Mouse (Mus musculus) cortical plate, adult 2 months (tissue): ENCODE data around the gene Krt80. TPM values are rescaled to one million over a fixed set of nuclear protein-coding genes. Genes with fewer than 3 reads are reported as not detected.

Experiments
- H3K27ac ChIP-seq: fragments of 200-500 bp; 2 replicates; pipeline ENCODE4 v1.5.1; 2012; ENCODE audit warnings: low read length, control low read depth, inconsistent platforms; ENCODE audit not compliant: insufficient read depth
- H3K4me1 ChIP-seq: fragments of 200-500 bp; 2 replicates; pipeline ENCODE4 v1.6.1; 2011; ENCODE audit warnings: low read length; ENCODE audit not compliant: control insufficient read depth, insufficient read depth
- H3K4me3 ChIP-seq: fragments of 200-500 bp; 2 replicates; pipeline ENCODE4 v1.5.1; 2011; ENCODE audit warnings: mild to moderate bottlenecking, low read length, control low read depth; ENCODE audit not compliant: insufficient read depth
- CTCF ChIP-seq: fragments of 200-500 bp; IDR thresholded peaks from 2 replicates; pipeline ENCODE4 v1.5.1; 2011; ENCODE audit warnings: mild to moderate bottlenecking, control low read depth, low read length; ENCODE audit not compliant: insufficient read depth; ENCODE audit errors: extremely low read depth
- POLR2A ChIP-seq: fragments of 200-500 bp; IDR thresholded peaks from 2 replicates; pipeline ENCODE4 v1.6.1; 2011; ENCODE audit warnings: mild to moderate bottlenecking, low read length, control low read depth; ENCODE audit not compliant: insufficient read depth; ENCODE audit errors: extremely low read depth
- polyA plus RNA-seq: library from polyadenylated mRNA; depleted of rRNA; stranded (reverse); fragments of >200 nt; gene quantifications from 2 replicates; pipeline ENCODE4 v1.2.3, GENCODE M21; 2012

Krt80 gene
- polyA plus RNA-seq, 1 experiment = 6.2 TPM

- TF ChIP-seq POLR2A (no peak), CTCF (no peak)
- 0 out of 2 replicates have a peak overlapping the region, but pooled peaks have one; percentile 45 for H3K27ac ChIP-seq
- H3K4me1 ChIP-seq = no peaks in the 10 kb centered on the region
- H3K4me3 ChIP-seq = no peak overlapping the region
These were observed 49.3 kb downstream of the Krt80 start for GRCm38 (mm10) chr15:101320618-101321041.

DNA sequence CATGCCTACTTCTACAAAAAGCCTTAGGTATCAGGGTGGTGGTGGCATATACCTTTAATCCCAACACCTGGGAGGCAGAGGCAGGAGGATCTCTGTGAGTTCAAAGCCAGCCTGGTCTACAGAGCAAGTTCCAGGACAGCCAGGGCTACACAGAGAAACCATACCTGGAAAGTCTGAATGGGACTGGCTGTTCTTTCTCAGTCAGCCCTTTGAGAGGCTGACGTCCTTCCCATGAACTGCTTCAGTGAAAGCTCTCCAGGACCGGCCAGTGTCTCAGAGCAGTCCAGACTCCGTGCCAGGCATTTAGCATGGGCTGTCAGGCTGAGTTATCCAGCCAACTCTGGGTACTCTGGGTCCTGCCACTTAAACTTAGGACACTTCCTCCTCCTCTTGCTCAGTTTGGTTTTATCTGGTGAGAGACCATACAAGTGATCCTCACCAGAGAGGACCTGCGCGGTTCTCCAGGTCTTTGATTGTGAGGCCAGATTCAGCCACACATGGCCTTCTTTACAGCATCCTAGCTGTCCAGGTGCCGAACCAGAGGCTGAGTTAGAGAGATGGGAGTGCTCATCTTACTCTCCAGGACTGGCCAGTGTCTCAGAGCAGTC, 49.8 kb downstream of the Krt80 start:
- Histone ChIP-seq H3K4me1 (no peaks in the 10 kb centered on the region), H3K27ac (0 out of 2 replicates have a peak overlapping the region, but pooled peaks have one; percentile 45), H3K4me3 (no peak overlapping the region)
- no peak for TF ChIP-seq CTCF
- no peak for TF ChIP-seq POLR2A

DNA sequence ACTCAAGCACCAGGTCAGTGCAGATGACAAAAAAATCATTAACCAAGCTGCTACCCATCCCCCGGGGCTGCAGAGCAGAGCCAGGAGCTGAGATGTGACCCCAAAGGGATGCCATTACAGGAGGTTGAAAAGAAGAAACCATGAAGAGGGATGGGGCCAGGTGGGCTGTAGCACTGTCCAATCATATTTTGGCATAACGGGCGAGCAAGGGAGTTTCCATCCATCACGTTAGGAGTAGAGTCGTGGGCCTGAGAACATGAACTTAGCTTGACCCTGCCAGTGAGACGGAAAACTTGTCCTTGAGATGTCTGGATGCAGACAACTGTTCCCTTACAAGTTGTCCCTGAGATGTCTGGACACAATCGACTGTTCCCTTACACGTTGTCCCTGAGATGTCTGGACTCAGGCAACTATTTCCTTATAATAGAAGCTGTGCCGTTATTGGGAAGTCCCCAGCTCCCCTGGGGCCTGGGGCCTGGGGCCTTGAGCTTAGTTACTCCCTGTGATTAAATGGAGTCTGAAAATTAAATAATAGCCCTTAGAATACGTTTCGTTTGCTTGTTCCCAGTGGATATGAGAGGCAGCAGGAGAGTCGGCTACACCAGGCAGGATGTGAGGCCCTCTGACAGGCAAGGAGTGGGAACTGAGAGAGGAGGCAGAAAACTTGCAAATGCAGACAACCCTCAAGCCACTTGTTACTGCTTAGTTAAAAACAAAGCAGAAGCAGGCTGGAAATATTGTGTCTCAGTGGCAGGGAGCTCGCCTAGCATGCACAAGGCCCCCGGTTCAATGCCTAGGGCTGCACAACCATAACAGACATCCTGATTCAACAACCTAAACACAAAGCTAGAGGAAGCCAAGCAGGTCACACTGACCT, 50.8 kb downstream of the Krt80 start:
- H3K27ac ChIP-seq = no peak overlapping the region
- TF ChIP-seq CTCF (no peak), POLR2A (no peak)
- no peaks in the 10 kb centered on the region for H3K4me1 ChIP-seq
- H3K4me3 ChIP-seq = no peak overlapping the region

- no peak overlapping the region for H3K4me3 ChIP-seq
- H3K4me1 ChIP-seq = no peaks in the 10 kb centered on the region
- TF ChIP-seq POLR2A (no peak), CTCF (no peak)
- no peak overlapping the region for H3K27ac ChIP-seq
These were observed 52.0 kb downstream of the Krt80 start for GRCm38 (mm10) chr15:101317814-101318500.

- no peak for TF ChIP-seq CTCF
- no peak for TF ChIP-seq POLR2A
- no peak overlapping the region for H3K4me3 ChIP-seq
- no peak overlapping the region for H3K27ac ChIP-seq
- H3K4me1 ChIP-seq = no peaks in the 10 kb centered on the region
These were observed 52.8 kb downstream of the Krt80 start for GRCm38 (mm10) chr15:101316913-101317813.

DNA sequence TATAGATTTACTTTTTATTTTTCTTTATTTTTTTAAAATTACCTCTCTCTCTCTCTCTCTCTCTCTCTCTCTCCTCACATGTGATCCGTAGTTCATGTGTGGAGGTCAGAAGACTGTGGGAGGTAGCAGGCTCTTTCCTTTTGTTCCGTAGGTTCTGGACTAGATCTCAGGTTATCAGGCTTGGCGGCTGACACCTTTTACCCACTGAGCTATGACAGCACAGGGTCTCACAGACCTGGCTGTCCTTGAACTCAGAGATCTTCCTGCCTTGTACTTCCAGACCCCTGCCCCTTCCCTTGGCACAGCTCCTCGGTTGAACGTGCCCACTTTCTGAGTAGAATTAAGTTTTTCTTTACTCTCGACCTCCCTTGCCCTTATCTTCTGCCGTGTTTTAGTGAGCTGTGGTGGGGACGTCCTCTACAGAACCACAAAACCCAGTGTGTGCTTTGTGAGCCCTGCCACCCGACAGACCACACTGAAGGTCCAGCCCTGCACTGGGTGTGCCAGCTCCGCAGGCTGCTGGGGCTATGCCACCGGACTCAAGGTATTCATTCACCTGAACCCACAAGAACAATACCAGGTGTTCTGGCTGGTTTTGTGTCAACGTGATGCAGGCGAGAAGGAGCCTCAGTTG, 53.6 kb downstream of the Krt80 start:
- no peak for TF ChIP-seq CTCF
- TF ChIP-seq POLR2A = no peak

GRCm38 (mm10) chr15:101315832-101316231, 54.1 kb downstream of the Krt80 start:
- no peak overlapping the region for H3K27ac ChIP-seq
- H3K4me1 ChIP-seq = no peaks in the 10 kb centered on the region
- peak; percentile 96 for TF ChIP-seq CTCF
- TF ChIP-seq POLR2A = no peak
- peak overlapping the region; percentile 37 for H3K4me3 ChIP-seq

More for the DNA sequence above, 53.6 kb downstream of the Krt80 start:
- Histone ChIP-seq H3K4me1 (no peaks in the 10 kb centered on the region), H3K27ac (no peak overlapping the region), H3K4me3 (peak overlapping the region; percentile 37; the same call in 1 of the 2 replicates)

GRCm38 (mm10) chr15:101315378-101315777, 54.6 kb downstream of the Krt80 start:
- no peak overlapping the region for H3K27ac ChIP-seq
- no peaks in the 10 kb centered on the region; the same call in 1 of the 2 replicates for H3K4me1 ChIP-seq
- no peak overlapping the region; the same call in 1 of the 2 replicates for H3K4me3 ChIP-seq
- TF ChIP-seq CTCF = no peak
- no peak for TF ChIP-seq POLR2A
